Mouse (Mus musculus): ENCODE measurements around the gene Scn1b. TPM values are rescaled to one million over a fixed set of nuclear protein-coding genes. Genes with fewer than 3 reads are reported as not detected.

The Scn1b gene
- total and polyA plus RNA-seq, 3 experiments = 0.30 TPM; not detected in 2

DNA sequence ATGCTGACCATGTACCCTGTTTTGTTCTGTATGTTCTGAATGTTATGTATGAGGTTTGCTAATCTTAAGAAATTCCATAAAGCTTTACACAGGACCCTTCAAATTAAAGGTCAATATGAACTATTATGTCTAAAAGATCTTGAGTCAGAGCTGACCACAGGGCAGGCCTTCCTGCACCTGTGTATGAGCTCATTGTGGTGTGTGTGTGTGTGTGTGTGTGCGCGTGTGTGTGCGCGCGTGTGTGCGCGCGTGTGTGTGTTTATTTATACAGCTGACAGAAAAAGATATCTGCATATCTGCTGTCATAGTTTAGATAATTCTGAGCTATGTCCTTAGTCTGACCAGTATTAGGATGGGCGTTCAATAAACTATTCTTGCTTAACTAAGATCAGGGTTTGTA lies 43.7 kb upstream of the Scn1b start:
- H3K4me2 ChIP-seq (ENCODE audit: insufficient read depth, low read depth, poor library complexity, severe bottlenecking) = no peak overlapping the region
- in situ Hi-C loops (cut with MboI; ENCODE audit: low pct_ligation_motif_present, low pct_unique_long_range_greater_than_20kb, low sequenced_read_pairs) = no loop called here
- H3K9ac ChIP-seq (ENCODE audit: insufficient read depth, low read depth) = no peak overlapping the region
- no peaks in the 10 kb centered on the region for H3K27me3 ChIP-seq (replicated peaks)
- H3K27ac ChIP-seq (ENCODE audit: insufficient read depth, low read depth) = no peak overlapping the region
- dilution Hi-C loops (cut with MboI; ENCODE audit: extremely low pct_ligation_motif_present, extremely low pct_unique_long_range_greater_than_20kb, low sequenced_read_pairs) = no loop called here
- H3K36me3 ChIP-seq (replicated peaks in 1 of 2; ENCODE audit: control insufficient read depth in 1 of 2, insufficient read depth in 1 of 2, low read length in 1 of 2) = no peaks in the 10 kb centered on the region
- no peaks in the 10 kb centered on the region for H3K79me2 ChIP-seq (replicated peaks; ENCODE audit: control insufficient read depth, extremely low read depth, insufficient read depth, poor library complexity, severe bottlenecking)
- DNase-seq (ENCODE audit: extremely low read depth) = no peak
- H3K9me3 ChIP-seq (replicated peaks; ENCODE audit: low read length) = peaks cover 8% of the 10 kb centered on the region
- peaks cover 12 to 18% of the 10 kb centered on the region in 2 experiments for H3K4me1 ChIP-seq (ENCODE audit: control insufficient read depth in 1 of 2, insufficient read depth in 2 of 2)
- TF ChIP-seq ZMIZ1 (IDR thresholded peaks at IDR 0.05; ENCODE audit: low read depth, low read length) = no peak
- no peak for TF ChIP-seq SIN3A (IDR thresholded peaks at IDR 0.05; ENCODE audit: low read length)
- no peak for TF ChIP-seq UBTF (IDR thresholded peaks at IDR 0.05; ENCODE audit: low read depth, low read length)
- TF ChIP-seq RAD21 (IDR thresholded peaks at IDR 0.05; ENCODE audit: low read depth, low read length) = no peak
- no peak for TF ChIP-seq BHLHE40 (IDR thresholded peaks at IDR 0.05; ENCODE audit: low read depth, low read length)
- no peak for TF ChIP-seq ZKSCAN1 (IDR thresholded peaks at IDR 0.05; ENCODE audit: borderline replicate concordance, low read depth, low read length)
- TF ChIP-seq TCF12 (IDR thresholded peaks at IDR 0.05; ENCODE audit: low read depth, low read length) = no peak
- no peak overlapping the region for H3K4me3 ChIP-seq (replicated peaks in 1 of 3; ENCODE audit: low read depth in 2 of 3, low read length in 2 of 3, poor library complexity in 1 of 3)

GRCm38 (mm10) chr7:31168412-31168811 lies 41.6 kb upstream of the Scn1b start:
- Histone ChIP-seq H3K4me3 (replicated peaks in 1 of 3; ENCODE audit: low read depth in 2 of 3, low read length in 2 of 3, poor library complexity in 1 of 3) (no peak overlapping the region), H3K36me3 (replicated peaks in 1 of 2; ENCODE audit: control insufficient read depth in 1 of 2, insufficient read depth in 1 of 2, low read length in 1 of 2) (no peaks in the 10 kb centered on the region), H3K79me2 (replicated peaks; ENCODE audit: control insufficient read depth, extremely low read depth, insufficient read depth, poor library complexity, severe bottlenecking) (no peaks in the 10 kb centered on the region), H3K27ac (ENCODE audit: insufficient read depth, low read depth) (no peak overlapping the region), H3K4me2 (ENCODE audit: insufficient read depth, low read depth, poor library complexity, severe bottlenecking) (no peak overlapping the region), H3K27me3 (replicated peaks) (no peaks in the 10 kb centered on the region), H3K4me1 (ENCODE audit: control insufficient read depth in 1 of 2, insufficient read depth in 2 of 2) (peaks cover 6 to 9% of the 10 kb centered on the region in 2 experiments; a peak in 3 of 4 replicates), H3K9ac (ENCODE audit: insufficient read depth, low read depth) (no peak overlapping the region), H3K9me3 (replicated peaks; ENCODE audit: low read length) (no peaks in the 10 kb centered on the region)
- 0 out of 2 replicates have a peak, but pooled peaks have one; percentile 13 for TF ChIP-seq MEF2A (IDR thresholded peaks at IDR 0.05; ENCODE audit: borderline replicate concordance, low read depth, low read length)
- TF ChIP-seq POLR2A (IDR thresholded peaks at IDR 0.05; ENCODE audit: low read depth, low read length) = no peak
- TF ChIP-seq CHD2 (IDR thresholded peaks at IDR 0.05; ENCODE audit: low read length) = no peak
- no peak for TF ChIP-seq ZMIZ1 (IDR thresholded peaks at IDR 0.05; ENCODE audit: low read depth, low read length)
- TF ChIP-seq UBTF (IDR thresholded peaks at IDR 0.05; ENCODE audit: low read depth, low read length) = no peak
- TF ChIP-seq HCFC1 (IDR thresholded peaks at IDR 0.05; ENCODE audit: low read depth, low read length) = no peak
- TF ChIP-seq BHLHE40 (IDR thresholded peaks at IDR 0.05; ENCODE audit: low read depth, low read length) = 0 out of 2 replicates have a peak, but pooled peaks have one; percentile 12
- dilution Hi-C loops (cut with MboI; ENCODE audit: extremely low pct_ligation_motif_present, extremely low pct_unique_long_range_greater_than_20kb, low sequenced_read_pairs) = no loop called here
- no peak for DNase-seq (ENCODE audit: extremely low read depth)
- in situ Hi-C loops (cut with MboI; ENCODE audit: low pct_ligation_motif_present, low pct_unique_long_range_greater_than_20kb, low sequenced_read_pairs) = no loop called here

GRCm38 (mm10) chr7:31164748-31165147 lies 37.9 kb upstream of the Scn1b start:
- peaks cover 12 to 30% of the 10 kb centered on the region in 2 experiments for H3K4me1 ChIP-seq (ENCODE audit: control insufficient read depth in 1 of 2, insufficient read depth in 2 of 2)
- no peak overlapping the region for H3K4me2 ChIP-seq (ENCODE audit: insufficient read depth, low read depth, poor library complexity, severe bottlenecking)
- H3K79me2 ChIP-seq (replicated peaks; ENCODE audit: control insufficient read depth, extremely low read depth, insufficient read depth, poor library complexity, severe bottlenecking) = no peaks in the 10 kb centered on the region
- TF ChIP-seq CHD2 (IDR thresholded peaks at IDR 0.05; ENCODE audit: low read length) (no peak), USF1 (IDR thresholded peaks at IDR 0.05; ENCODE audit: low read depth, low read length) (no peak), SMC3 (IDR thresholded peaks at IDR 0.05; ENCODE audit: low read depth, low read length) (no peak), NELFE (IDR thresholded peaks at IDR 0.05; ENCODE audit: low read depth, low read length) (no peak), ELF1 (IDR thresholded peaks at IDR 0.05; ENCODE audit: low read depth, low read length) (no peak), ZKSCAN1 (IDR thresholded peaks at IDR 0.05; ENCODE audit: borderline replicate concordance, low read depth, low read length) (no peak), POLR2A (IDR thresholded peaks at IDR 0.05; ENCODE audit: low read depth, low read length) (no peak), RAD21 (IDR thresholded peaks at IDR 0.05; ENCODE audit: low read depth, low read length) (no peak)
- no peak overlapping the region for H3K27ac ChIP-seq (ENCODE audit: insufficient read depth, low read depth)
- H3K9me3 ChIP-seq (replicated peaks; ENCODE audit: low read length) = peaks cover under 1% of the 10 kb centered on the region
- no peak overlapping the region for H3K4me3 ChIP-seq (replicated peaks in 1 of 3; ENCODE audit: low read depth in 2 of 3, low read length in 2 of 3, poor library complexity in 1 of 3)
- H3K27me3 ChIP-seq (replicated peaks) = no peaks in the 10 kb centered on the region
- no peak for DNase-seq (ENCODE audit: extremely low read depth)
- no peaks in the 10 kb centered on the region for H3K36me3 ChIP-seq (replicated peaks in 1 of 2; ENCODE audit: control insufficient read depth in 1 of 2, insufficient read depth in 1 of 2, low read length in 1 of 2)
- dilution Hi-C loops (cut with MboI; ENCODE audit: extremely low pct_ligation_motif_present, extremely low pct_unique_long_range_greater_than_20kb, low sequenced_read_pairs) (no loop called here), in situ Hi-C loops (cut with MboI; ENCODE audit: low pct_ligation_motif_present, low pct_unique_long_range_greater_than_20kb, low sequenced_read_pairs) (no loop called here)
- no peak overlapping the region for H3K9ac ChIP-seq (ENCODE audit: insufficient read depth, low read depth)
